Mouse (Mus musculus): ENCODE data around the gene 8030474K03Rik. TPM values are rescaled to one million over a fixed set of nuclear protein-coding genes. Genes with fewer than 3 reads are reported as not detected.
"Not testable (repeated sequence)": the region's sequence is repeated elsewhere in the genome, so short reads cannot be mapped to it uniquely, and the experiment has no call there.

The 8030474K03Rik gene
- polyA plus RNA-seq, 1 experiment from 2014 or later, result 0.44 TPM

DNA sequence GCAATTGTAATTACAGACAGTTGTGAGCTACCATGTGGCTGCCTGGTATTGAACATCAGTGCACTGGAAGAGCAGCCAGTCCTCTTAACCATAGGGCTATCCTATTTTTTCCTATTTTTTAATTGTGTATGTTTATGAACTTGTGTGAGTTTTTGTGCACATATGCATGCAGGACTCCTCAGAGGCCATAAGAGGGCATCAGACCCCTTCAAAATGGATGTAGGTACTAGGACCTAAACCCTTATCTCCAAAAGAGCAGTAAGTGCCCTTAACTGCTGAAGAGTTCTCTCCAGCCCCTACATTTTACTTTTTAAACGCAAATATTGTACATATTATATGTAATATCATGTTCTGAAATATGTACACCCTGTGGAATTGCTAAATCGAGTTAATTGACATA lies 11.1 kb downstream of the 8030474K03Rik start:
- H3K9me3 ChIP-seq (ENCODE audit: control insufficient read depth, low read length), result no peaks in the 10 kb centered on the region
- H3K27ac ChIP-seq (ENCODE audit: low read length), result no peak overlapping the region
- no peak overlapping the region for H3K4me3 ChIP-seq (ENCODE audit: low read length)
- H3K4me2 ChIP-seq (ENCODE audit: low read depth, low read length), result no peak overlapping the region
- H3K36me3 ChIP-seq (ENCODE audit: control insufficient read depth, insufficient read depth, low read length), result no peaks in the 10 kb centered on the region
- WGBS, result 20% methylated on average over 2 of the region's 2 CpGs
- no peaks in the 10 kb centered on the region; the same call in 1 of the 2 replicates for H3K27me3 ChIP-seq (ENCODE audit: control insufficient read depth, insufficient read depth, low read depth, low read length)
- no peak overlapping the region for H3K9ac ChIP-seq (ENCODE audit: low read length)
- H3K4me1 ChIP-seq (replicated peaks; ENCODE audit: control insufficient read depth, insufficient read depth, low read length), result no peaks in the 10 kb centered on the region
- ATAC-seq (ENCODE audit: low read depth), result no peak

DNA sequence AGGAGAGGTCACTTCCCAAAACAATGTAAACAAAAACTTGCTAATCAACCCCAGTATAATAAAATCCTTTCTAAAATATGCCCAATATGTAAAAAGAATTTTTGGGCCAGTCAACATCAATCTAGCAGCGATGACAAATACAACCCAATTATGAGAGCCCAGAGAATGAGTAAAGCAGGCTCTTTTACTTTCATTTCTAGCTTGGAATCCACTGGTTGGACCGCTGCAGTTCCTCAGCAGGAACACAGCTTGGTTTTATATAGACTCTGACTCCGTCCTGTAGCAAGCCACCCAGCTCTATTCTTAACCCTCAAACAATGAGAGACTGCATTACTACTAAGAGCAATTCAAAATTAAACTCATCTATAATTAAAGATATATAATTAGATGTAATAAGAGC lies 17.3 kb downstream of the 8030474K03Rik start:
- Histone ChIP-seq H3K9ac (ENCODE audit: low read length) (no peak overlapping the region), H3K9me3 (ENCODE audit: control insufficient read depth, low read length) (no peaks in the 10 kb centered on the region), H3K27me3 (ENCODE audit: control insufficient read depth, insufficient read depth, low read depth, low read length) (no peaks in the 10 kb centered on the region), H3K36me3 (ENCODE audit: control insufficient read depth, insufficient read depth, low read length) (no peaks in the 10 kb centered on the region), H3K4me3 (ENCODE audit: low read length) (no peak overlapping the region), H3K27ac (ENCODE audit: low read length) (no peak overlapping the region), H3K4me1 (replicated peaks; ENCODE audit: control insufficient read depth, insufficient read depth, low read length) (no peaks in the 10 kb centered on the region), H3K4me2 (ENCODE audit: low read depth, low read length) (no peak overlapping the region)
- 61% methylated on average over 3 of the region's 3 CpGs for WGBS
- no peak for ATAC-seq (ENCODE audit: low read depth)

GRCm38 (mm10) chrX:101819163-101819562 lies 24.7 kb downstream of the 8030474K03Rik start:
- Histone ChIP-seq H3K27me3 (ENCODE audit: control insufficient read depth, insufficient read depth, low read depth, low read length) (no peaks in the 10 kb centered on the region), H3K4me3 (ENCODE audit: low read length) (no peak overlapping the region), H3K9me3 (ENCODE audit: control insufficient read depth, low read length) (no peaks in the 10 kb centered on the region), H3K9ac (ENCODE audit: low read length) (no peak overlapping the region), H3K4me2 (ENCODE audit: low read depth, low read length) (no peak overlapping the region), H3K27ac (ENCODE audit: low read length) (no peak overlapping the region), H3K36me3 (ENCODE audit: control insufficient read depth, insufficient read depth, low read length) (no peaks in the 10 kb centered on the region), H3K4me1 (replicated peaks; ENCODE audit: control insufficient read depth, insufficient read depth, low read length) (no peaks in the 10 kb centered on the region)
- ATAC-seq (ENCODE audit: low read depth), result no peak
- WGBS, result 50% methylated on average over 1 of the region's 1 CpGs

- not testable (repeated sequence) for H3K9ac ChIP-seq (ENCODE audit: low read length); H3K4me3 ChIP-seq (ENCODE audit: low read length); H3K9me3 ChIP-seq (ENCODE audit: control insufficient read depth, low read length); H3K4me1 ChIP-seq (replicated peaks; ENCODE audit: control insufficient read depth, insufficient read depth, low read length); H3K27ac ChIP-seq (ENCODE audit: low read length); ATAC-seq (ENCODE audit: low read depth); H3K27me3 ChIP-seq (ENCODE audit: control insufficient read depth, insufficient read depth, low read depth, low read length); H3K4me2 ChIP-seq (ENCODE audit: low read depth, low read length); H3K36me3 ChIP-seq (ENCODE audit: control insufficient read depth, insufficient read depth, low read length)
These were observed 25.5 kb downstream of the 8030474K03Rik start for GRCm38 (mm10) chrX:101819980-101820379.

- Histone ChIP-seq H3K27me3 (ENCODE audit: control insufficient read depth, insufficient read depth, low read depth, low read length) (peaks cover 25% of the 10 kb centered on the region), H3K36me3 (ENCODE audit: control insufficient read depth, insufficient read depth, low read length) (no peaks in the 10 kb centered on the region), H3K4me3 (ENCODE audit: low read length) (no peak overlapping the region), H3K4me2 (ENCODE audit: low read depth, low read length) (no peak overlapping the region), H3K27ac (ENCODE audit: low read length) (no peak overlapping the region), H3K4me1 (replicated peaks; ENCODE audit: control insufficient read depth, insufficient read depth, low read length) (peaks cover 4% of the 10 kb centered on the region; the same call in 1 of the 2 replicates), H3K9me3 (ENCODE audit: control insufficient read depth, low read length) (no peaks in the 10 kb centered on the region; the same call in 1 of the 2 replicates), H3K9ac (ENCODE audit: low read length) (no peak overlapping the region)
- 52% methylated on average over 5 of the region's 5 CpGs for WGBS
- ATAC-seq (ENCODE audit: low read depth), result peak; percentile 13; the same call in 1 of the 2 replicates
These were observed 52.8 kb downstream of the 8030474K03Rik start for GRCm38 (mm10) chrX:101847191-101847795.

Other genes with a start within 250 kb of the 8030474K03Rik start
- 149 and 150 TPM in 2 replicates for gene Ogt, start 154.6 kb upstream of the 8030474K03Rik start, polyA plus RNA-seq (2015; fragmentation: Nextera tagmentation; extraction: Ambion mirVana)
- gene Cxcr3, start 60.4 kb upstream of the 8030474K03Rik start, polyA plus RNA-seq (2015; fragmentation: Nextera tagmentation; extraction: Ambion mirVana), result 0.24 and 0.25 TPM in 2 replicates
- 0.31 TPM in 1 of 2 replicates, not detected in the other for gene Gm4779, start 233 bp upstream of the 8030474K03Rik start, polyA plus RNA-seq (2015; fragmentation: Nextera tagmentation; extraction: Ambion mirVana)
- gene Nhsl2, start 54.7 kb downstream of the 8030474K03Rik start, polyA plus RNA-seq (2015; fragmentation: Nextera tagmentation; extraction: Ambion mirVana), result 4.2 and 4.5 TPM in 2 replicates

All from lung, embryonic 16.5 days (tissue).